ENCODE assay signal across 1 mouse cellular context in the genomic region with DNA sequence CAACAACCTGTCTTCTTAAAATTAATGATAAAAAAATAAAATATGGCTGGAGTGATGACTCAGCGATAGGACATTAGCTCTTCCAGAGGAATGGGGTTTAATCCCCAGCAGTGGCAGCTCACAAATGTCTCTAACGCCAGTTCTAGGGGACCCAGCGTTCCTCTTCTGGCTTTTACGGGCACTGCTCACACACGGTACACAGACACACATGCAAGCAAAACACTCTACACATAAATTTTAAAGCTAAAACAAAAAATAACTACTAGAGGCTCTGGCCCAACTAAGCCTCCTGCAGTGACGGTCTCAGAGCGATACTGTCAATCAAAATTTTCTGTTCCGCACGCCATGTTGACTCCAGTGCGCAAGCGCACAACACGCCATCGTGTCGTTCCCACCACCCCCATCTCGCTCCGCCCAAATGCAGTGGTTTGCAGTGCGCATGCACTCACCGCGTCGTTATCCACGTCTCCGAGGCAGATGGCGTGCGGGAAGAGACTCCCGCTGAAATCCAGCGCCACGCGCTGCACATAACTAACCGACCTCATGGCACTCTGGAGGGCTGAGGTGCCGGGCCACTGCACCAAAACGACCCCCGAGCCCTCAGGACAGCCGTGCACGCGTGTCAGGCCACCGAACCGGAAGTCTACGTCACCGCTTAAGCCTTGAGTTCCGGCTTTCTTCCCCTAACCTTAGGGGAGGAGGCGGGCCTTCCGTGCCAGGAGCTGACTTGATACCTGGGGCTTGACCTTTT.
A peak's percentile ranks its signal among the peaks of the same experiment; 100 is the strongest.
TF ChIP-seq lines count a peak whose summit lies in the region.

A gene (minus strand): TSS at position 663 of the 751 bp plus-strand sequence.

TF ChIP-seq in MEL, 35 proteins besides CTCF, POLR2A, EP300 and RAD21 (continued from another document):
- peak; percentile 85 for TF ChIP-seq TBP (IDR thresholded peaks at IDR 0.05; ENCODE audit: low read depth, low read length)
- peak; percentile 67 for TF ChIP-seq MXI1 (IDR thresholded peaks at IDR 0.05; ENCODE audit: low read depth, low read length)
- TF ChIP-seq ETS1 (IDR thresholded peaks at IDR 0.05; ENCODE audit: low read depth, low read length): peak; percentile 43
- TF ChIP-seq ZMIZ1 (IDR thresholded peaks at IDR 0.05; ENCODE audit: low read depth, low read length): peak; percentile 93
- TF ChIP-seq NRF1 (IDR thresholded peaks at IDR 0.05; ENCODE audit: insufficient read depth, low read depth, low read length, poor library complexity, severe bottlenecking): peak; percentile 89
- no peak for TF ChIP-seq MYB (IDR thresholded peaks at IDR 0.05; ENCODE audit: low read depth, low read length)
- peak; percentile 93 for TF ChIP-seq NELFE (IDR thresholded peaks at IDR 0.05; ENCODE audit: low read depth, low read length)
- TF ChIP-seq MAFK (IDR thresholded peaks at IDR 0.05; ENCODE audit: borderline replicate concordance, low read depth, low read length): peak; percentile 39; the same call in 1 of the 2 replicates
